Mouse (Mus musculus) lung, postnatal 4 days (tissue): ENCODE data around the gene Epgn.

Experiments used
- DNase-seq, 2 experiments: peaks; one replicate each; pipeline ENCODE4 v3.0.0; 2021

The Epgn gene

DNA sequence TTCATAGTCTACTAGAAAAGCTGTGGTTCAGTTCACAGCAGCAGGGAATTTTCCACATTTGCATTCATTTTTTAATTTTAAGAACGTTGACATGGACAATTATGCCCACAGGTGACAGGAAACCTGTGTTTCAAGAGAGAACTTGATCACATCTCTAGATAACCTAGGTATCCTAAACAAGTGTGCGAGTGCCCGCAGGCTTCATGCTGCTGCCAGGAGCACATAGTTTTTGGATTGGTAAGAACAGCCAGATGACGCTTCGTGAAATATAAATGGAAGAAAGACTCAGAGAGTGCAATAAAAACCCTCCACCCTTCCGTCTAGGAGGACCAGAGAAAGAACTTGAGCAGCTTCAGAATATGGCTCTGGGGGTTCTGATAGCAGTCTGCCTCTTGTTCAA is at the start of gene Epgn:
Gene Epgn, plus strand, starts transcription at position 301 of the 400 bp plus-strand sequence.
- DNase-seq = no peak

DNA sequence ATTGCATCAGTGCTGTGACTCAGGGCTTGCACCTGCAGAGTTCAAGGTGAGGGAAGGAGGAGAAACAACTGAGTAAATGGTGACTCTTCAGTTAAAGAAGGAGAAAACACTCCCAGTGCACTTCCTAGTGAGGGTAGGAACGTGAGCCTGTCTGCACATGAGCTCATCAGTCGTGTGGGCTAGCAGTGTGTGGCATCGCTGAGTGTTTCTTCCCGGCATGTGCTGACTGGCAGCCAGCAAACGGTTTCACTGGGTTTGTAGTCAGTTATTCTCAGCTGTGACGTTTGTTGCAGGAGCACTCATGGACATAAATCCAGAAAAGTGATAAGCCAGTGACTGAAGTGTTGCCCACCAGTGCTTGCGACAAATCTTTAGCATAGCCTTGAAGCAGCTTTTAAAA is 47.0 kb upstream of the Epgn start:
- no peak for DNase-seq

DNA sequence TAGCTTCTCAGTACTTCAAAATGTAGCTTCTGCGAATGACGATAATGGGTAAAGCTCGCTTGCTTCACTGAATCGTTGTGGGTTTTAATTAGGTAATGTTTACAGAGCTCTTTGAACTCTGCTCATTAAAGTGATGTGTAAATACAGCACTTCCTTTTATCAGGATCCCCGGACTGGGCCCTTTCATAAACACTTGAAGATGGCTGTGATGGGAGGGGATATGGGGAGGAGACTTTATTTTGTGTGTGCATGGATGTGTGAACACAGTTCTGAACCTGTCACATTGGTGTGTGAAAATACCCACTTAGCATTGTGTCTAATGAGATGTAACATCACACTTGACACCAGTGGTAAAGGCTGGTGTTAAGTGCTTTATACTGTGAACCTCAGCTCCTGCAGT is 39.7 kb upstream of the Epgn start:
- no peak for DNase-seq

DNA sequence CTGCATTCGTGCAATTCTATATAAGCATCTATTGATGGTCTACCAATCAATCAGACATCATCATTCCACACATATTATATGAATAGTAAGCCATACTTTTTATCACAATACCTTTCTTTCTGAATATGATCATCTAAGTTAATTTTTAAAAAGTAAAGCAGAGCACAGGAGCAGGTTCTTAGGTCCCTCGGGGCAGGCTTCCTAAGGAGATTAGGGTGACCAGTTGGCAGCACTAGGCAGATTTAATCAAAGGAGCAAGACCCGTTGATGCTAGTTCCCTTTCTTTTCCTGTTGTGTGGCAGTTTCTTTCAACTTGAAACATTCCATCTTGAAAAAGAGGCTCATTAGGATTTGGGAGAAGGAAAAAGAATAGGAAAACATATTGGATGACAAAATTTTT is 39.1 kb upstream of the Epgn start:
- no peak for DNase-seq

DNA sequence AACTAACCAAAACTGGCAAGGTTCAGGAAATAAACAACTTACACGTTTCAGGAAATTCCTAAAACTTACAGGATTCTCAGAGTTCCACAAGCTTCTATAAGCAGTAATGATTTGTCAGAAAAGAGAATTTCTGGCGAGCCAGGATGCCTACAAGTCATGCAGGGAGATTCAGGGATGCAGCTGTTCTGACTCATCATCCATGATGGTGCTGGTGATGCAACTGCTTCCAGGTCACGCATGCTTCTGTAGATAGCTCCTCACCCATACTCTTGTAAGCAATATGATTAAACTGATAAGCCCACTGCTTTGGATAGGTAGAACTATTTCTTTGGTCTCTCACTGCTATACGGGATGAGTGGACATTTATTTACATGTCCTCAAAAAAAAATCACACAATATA is 38.7 kb upstream of the Epgn start:
- DNase-seq = no peak

DNA sequence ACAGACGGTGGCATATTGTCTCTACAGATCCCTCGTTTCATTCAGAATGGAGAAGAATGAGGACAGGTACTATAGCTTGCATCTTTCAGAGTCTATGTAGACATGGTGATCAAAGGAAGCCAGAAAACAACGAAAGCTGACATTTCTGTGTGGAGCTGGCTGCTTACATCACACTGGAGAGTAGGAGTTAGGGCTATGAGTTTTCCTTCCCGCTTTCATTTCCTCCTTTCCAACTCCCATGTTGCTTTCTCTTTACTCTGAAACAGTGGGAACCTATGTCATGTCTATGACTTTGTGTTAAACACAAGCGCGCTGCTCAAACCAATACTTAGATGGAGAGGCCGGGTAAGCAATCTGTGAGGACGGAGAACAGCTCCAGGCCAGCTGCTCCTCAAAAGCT is 27.3 kb upstream of the Epgn start:
- no peak for DNase-seq

DNA sequence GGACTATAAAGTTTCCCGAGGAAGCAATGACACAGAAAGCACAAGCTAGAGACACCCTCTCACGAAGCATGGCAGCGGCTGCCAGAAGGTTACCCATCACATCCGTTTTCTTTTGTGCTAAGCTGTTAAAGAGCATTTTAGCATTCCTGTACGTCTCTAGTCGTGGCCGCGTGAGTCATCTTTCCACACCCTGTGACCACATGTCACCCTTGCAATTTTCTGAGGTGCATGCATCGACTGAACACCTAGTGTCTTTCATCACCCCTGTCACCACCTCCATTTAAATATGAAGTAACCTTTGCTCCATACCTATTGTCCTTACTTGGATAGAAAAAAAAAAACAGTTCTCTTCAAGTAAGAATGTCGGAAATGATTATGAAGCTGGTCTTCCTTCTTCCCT is 12.0 kb upstream of the Epgn start:
- no peak for DNase-seq

DNA sequence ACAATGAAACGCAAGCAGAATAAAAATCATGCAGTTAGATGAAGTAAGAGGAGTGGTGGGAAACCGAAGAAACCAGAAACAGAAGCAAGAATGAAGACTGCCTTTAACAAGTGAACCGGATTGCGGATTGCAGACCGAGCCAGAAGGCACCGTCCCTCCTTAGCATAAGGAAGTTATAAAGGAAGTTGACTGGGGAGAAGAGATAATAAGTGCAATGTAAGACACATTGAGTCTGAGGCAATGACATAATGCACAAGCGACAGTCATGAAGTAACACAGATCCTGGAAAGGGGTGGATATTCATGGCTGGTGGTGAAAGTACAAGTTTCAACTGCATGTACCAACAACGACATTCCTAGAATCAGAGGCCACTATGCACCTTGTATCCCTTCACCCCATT is 4.2 kb upstream of the Epgn start:
- no peak for DNase-seq

DNA sequence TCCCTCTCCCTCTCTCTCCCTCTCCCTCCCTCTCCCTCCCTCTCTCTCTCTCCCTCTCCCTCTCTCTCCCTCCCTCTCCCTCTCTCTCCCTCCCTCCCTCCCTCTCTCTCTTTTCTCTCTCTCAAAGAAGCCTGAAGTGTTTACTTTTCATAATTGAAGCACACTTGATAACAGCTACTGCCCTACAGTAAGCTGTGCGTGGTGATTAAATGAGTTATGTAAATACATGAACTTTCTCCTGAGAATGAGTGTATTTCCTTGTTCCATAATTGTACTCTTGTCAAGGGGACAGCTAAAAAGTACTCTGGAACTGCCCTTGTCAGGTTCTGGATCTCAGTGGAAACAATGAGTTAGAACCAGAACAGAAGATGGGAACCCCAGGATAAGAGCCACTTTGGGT is 576 bp downstream of the Epgn start:
- DNase-seq = no peak

DNA sequence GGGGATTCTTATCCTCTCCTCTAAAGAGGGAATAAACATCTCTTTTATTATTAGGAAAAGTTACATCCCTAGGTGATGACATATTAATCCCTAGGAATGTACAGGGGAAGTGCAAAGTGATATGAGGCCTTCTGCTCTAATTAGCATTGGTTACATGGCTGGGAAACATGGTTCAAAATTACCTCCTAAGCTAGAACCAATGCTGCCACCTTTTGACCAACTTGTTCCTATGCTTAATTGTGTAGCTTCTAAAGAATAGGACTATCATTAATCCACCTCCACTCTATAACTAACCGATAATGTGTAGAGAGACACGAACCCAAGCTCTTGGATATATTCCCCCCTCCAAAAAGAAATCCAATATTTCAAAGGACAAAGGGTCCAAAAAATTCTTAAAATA is 3.4 kb downstream of the Epgn start:
- DNase-seq = no peak

DNA sequence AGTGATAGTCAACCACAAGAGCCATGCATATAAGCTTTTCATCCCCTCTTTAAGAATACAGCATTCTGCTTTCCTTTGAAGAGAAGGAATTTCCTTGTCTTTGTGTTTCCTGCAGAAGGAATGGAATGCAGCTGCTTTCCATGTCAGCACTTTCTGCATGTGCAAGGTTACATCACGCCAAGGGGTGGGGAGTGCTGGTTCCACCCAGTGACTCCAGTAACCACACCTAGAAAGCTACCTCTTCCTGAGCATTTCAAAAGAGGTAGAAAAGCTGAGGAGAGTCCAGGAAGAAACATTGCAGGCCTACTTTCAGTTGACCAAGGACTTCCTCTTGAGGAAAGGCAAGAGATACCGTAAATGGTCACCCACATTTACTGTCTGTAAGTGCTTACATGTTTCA is 8.1 kb downstream of the Epgn start:
- DNase-seq = peak in 1 of 2 experiments; percentile 25

DNA sequence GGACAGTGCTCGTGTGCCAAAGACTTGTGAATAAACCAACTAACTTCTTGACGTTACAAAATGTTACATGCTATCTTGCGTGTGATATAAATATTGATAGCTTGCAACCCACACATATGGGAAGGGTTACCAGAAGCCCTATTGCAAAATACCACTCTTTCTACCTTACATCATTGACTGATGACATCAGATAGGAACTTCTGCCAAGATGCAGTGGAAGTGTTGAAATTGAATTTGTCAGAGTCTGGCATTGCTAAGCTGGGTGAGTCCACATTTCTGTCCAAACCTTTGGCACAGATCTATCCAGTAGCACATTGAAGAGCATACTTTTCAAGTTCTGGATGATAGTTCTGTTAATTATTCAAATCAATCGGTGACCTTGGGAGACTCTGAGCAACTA is 9.4 kb downstream of the Epgn start:
- no peak for DNase-seq

DNA sequence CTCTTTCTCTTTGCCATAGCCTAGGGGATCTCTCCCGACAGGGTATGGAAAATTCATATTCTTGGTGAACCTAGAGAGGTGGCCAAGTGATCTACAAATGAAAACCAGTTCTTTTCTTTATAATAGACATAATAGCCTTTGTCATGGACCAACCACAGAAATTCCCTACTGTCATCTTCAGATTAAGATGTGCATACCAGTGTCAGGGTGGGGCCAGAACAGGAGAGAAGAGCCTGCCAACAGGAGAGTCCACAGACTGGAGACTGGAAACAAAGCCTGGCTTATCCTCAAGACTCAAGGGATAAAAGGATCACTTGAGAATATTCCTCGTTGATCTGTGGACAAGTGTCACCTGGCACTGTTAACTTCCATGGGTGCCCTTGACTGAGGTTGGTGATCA is 10.5 kb downstream of the Epgn start:
- DNase-seq = no peak

DNA sequence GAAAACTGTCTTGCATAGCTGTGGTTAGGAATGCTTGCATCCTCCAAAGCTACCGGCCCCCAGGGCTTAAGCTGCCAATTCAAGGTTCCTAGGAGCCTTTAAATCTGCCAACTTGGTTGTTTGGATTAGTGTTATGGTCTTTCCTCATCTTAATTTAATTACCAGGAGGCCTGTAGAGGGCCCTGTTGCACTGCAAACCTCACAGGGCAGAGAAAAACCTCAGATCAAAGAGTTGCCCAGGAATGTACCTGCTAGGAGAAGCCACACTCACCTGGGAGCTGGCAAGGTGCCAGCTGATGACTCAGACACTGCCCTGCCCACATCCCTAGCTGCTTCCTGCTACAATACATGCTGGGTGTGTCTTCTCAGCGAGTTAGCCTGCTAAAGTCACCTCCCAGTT is 11.3 kb downstream of the Epgn start:
- peak; percentile 73 to 88 for DNase-seq

DNA sequence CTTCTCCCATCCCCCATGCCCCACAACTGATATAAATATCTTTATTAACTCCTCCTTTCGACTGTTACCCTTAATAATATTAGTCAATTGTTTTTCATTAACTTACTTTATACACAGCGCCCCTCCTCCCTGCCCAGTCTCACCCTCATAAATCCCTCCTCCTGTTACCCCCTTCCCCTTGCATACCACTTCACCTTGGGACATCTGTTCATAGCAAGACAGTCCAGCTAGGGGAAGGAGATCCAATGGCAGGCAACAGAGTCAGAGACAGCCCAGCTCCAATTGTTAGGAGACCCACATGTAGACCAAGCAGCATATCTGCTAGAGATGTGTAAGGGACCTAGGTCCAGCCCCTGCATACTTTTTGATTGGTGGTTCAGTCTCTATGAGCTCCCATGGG is 11.7 kb downstream of the Epgn start:
- no peak for DNase-seq

DNA sequence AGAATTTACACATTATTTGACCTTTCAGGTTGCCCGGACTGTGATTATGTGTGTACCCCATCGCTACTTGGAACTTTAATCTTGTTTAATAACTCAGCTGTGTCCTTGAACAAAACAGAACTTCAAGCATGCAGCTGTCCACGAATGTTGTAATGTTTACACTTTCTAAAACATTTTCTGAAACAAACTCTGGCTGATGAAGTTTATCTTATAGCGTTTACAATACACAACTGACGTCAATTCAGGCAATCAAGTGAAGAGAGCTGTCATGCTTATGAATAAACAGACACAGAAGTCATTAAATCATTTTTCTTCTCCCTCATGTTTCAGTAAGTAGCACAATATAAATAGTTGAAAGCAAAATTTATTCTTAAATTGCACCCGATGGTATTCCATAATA is 20.7 kb downstream of the Epgn start:
- DNase-seq = no peak

DNA sequence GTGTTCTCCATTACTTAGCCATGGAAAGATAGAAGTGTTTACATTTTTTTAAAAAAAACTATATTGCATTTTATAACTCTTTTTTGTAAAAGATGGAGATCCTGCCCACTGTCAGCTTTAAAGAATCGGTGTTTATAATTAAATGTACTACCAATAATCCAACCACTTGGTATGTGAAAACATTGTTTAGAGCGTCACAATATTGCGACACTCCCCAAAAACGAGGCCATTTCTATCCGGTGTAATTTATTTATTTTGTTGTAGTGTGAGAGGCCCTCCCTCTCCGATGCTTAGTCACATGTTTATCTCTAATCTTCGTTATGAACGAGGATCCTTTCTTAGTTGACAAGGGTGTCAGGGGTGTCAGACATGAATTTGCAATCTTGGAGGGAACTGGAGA is 21.1 kb downstream of the Epgn start:
- DNase-seq = no peak

DNA sequence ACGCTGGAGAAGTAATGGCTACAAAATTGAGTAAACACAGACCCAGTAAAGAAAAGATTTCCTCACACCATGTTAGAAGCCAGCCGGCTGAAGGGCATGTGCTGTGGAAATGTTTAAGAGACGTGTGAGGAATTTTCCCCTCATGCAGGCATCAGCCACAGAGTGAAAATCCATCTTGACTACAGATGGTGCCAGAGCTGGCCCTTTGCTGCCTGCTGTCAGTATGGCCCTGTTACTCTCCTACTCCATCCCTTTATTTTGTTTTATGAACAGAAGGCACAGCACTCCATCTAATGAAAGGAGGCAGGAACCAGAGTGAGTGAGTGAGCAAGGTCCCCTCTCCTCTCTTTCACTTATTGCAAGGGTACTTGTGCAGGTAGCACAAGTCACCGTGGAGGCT is 45.1 kb downstream of the Epgn start:
- DNase-seq = no peak

DNA sequence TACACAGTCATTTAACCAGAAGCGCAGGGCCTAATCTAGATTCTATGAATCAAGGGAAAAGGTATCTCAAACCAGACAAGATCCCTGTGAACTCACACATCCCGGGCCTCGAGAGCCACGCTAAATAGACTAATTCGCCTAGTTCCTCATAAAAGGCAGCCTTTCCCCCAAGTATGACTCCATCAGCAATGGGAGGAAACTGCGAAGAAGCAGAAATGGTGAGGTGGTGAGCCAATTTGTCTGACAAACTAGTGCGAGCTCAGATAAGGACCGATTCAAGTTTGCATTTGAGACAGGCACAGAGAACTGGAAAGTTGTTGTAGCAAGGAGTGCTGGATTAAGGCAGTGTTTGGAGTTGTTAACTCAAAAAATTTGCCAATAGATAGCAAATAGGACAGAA is 46.4 kb downstream of the Epgn start:
- DNase-seq = peak in 1 of 2 experiments; percentile 4

DNA sequence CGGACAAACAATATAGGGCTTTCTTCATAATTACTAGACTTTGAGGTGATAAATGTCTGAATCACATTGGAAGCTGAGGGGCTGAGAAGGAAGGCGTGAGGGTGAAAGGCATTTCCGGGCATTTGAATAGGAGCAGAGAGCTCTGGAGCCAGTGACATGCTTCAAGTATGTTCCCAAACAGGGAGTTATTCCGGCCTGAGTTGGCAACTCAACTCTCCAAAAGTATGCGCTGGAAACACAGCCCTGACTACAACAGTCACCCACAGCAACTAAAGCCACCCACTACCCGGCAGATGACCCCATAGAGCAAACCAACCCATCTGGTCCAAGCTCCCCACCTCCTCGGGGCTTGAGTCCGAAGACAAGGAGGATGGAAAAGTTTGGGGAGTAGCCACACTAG is 46.8 kb downstream of the Epgn start:
- peak; percentile 25 to 29 for DNase-seq

DNA sequence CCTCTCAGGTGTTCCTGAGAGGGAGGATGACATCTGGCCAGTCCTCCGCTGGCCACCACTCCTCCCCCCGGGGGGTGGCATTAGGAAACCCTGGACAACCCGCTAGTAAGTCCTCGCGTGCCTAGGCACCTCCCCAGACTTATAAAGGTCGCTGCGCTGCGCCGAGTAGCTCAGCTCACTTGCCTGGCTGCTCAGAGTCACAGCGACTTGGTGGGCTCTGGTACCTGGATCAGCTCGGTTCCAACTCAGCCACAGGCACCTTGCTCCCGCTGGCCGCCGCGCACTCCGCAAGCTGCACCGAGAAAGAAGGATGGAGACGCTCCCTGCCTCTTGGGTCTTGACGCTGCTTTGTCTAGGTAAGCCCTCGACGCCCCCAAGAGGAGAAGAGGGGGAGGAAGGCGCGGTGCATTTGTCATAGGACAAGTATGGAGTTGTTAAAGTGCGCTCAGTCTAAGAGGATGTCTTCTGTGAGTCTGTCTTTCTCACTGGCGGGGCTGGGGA is 47.2 kb downstream of the Epgn start, which contains the start of gene Ereg:
Gene Ereg, plus strand, starts transcription at position 173 of the 501 bp plus-strand sequence.
- DNase-seq = peak; percentile 16 to 23

DNA sequence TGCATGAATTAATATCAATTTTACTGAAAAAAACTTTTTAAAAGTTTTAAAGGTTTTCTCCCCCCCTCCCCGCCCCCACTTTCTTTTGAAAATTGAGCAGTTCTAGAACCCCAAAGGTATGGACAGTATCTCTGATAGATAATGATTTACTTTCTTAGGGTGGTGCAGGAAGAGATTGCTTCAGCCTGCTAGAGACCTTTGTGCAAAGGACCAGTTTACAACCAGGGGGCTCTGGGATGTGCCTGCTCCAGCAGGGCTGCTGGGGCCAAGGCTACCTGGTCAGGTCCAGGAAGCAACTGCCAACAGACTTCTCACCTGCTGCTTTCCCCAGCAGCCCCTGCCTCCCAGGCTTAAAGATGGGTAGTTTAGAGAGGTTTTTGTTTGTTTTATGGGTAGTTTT is 47.8 kb downstream of the Epgn start:
- DNase-seq = no peak

DNA sequence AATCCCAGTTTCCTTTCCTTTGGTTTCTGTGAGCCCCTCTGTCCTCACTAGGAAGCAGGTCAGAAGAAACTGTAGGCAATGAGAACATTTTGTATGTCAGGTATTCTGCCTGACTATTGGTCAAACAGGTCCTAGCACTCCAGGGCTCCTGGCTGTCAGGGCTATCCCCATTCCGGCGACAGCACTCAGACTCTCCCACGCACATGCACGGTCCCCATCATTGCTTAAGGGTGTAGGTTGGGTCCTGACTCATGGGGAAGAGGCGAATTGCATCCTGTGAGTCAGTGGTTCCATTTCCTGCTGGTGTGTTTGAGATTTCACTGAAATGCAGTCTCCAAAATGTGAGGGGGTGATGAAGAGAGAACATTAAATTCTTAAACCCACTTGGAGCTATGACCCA is 55.8 kb downstream of the Epgn start:
- peak; percentile 18 to 23 for DNase-seq
